Mouse (Mus musculus) forebrain, embryonic 14.5 days (tissue): Measurements from ENCODE around the gene Insl3. TPM values are rescaled to one million over a fixed set of nuclear protein-coding genes. Genes with fewer than 3 reads are reported as not detected.

Source experiments
- ATAC-seq: fragments of 200-750 bp; cut with Nextera tagmentation; 2 replicates; pipeline ENCODE4 v1.8.0; 2017; ENCODE audit warnings: mild to moderate bottlenecking, moderate library complexity
- DNase-seq: peaks from one replicate; pipeline ENCODE4 v3.0.0-alpha.2; 2015; ENCODE audit warnings: low spot score
- H3K27ac ChIP-seq: fragments of 300-500 bp; sonication (generic); 2 replicates; pipeline ENCODE4 v1.5.1; 2014; ENCODE audit warnings: low read depth, mild to moderate bottlenecking, control low read depth, low read length, moderate library complexity
- H3K27me3 ChIP-seq: fragments of 300-500 bp; sonication (generic); replicated peaks from 2 replicates; pipeline ENCODE4 v1.6.1; 2014; ENCODE audit warnings: low read length, control low read depth, mixed read lengths; ENCODE audit not compliant: control insufficient read depth, insufficient read depth
- H3K36me3 ChIP-seq: fragments of 300-500 bp; sonication (generic); 2 replicates; pipeline ENCODE4 v1.6.1; 2014; ENCODE audit warnings: low read length, control low read depth; ENCODE audit not compliant: control insufficient read depth, insufficient read depth
- H3K4me1 ChIP-seq: fragments of 300-500 bp; sonication (generic); 2 replicates; pipeline ENCODE4 v1.6.1; 2014; ENCODE audit warnings: antibody characterized with exemption, low read length, control low read depth; ENCODE audit not compliant: control insufficient read depth, insufficient read depth
- H3K4me2 ChIP-seq: fragments of 300-500 bp; sonication (generic); 2 replicates; pipeline ENCODE4 v1.6.1; 2014; ENCODE audit warnings: mild to moderate bottlenecking, control low read depth, low read length
- H3K4me3 ChIP-seq: fragments of 300-500 bp; sonication (generic); 2 replicates; pipeline ENCODE4 v1.5.1; 2014; ENCODE audit warnings: low read depth, low read length, control low read depth
- H3K9ac ChIP-seq: fragments of 300-500 bp; sonication (generic); 2 replicates; pipeline ENCODE4 v1.6.1; 2014; ENCODE audit warnings: mild to moderate bottlenecking, low read length, control low read depth, moderate library complexity
- H3K9me3 ChIP-seq: fragments of 300-500 bp; sonication (generic); replicated peaks from 2 replicates; pipeline ENCODE4 v1.6.1; 2016; ENCODE audit warnings: low read length, control low read depth, mixed read lengths; ENCODE audit not compliant: control insufficient read depth
- WGBS: fragments of 180-500 bp; shearing (Covaris S2); extraction: QIAGEN DNeasy Blood & Tissue Kit; methylation state at CpG from one replicate; pipeline ENCODE4 v1.1.7; 2014; 5-methylcytosine and 5-hydroxymethylcytosine counted together
- polyA plus RNA-seq: library from polyadenylated mRNA; unstranded; fragments of >200 nt; fragmentation: Nextera tagmentation; extraction: Ambion mirVana; gene quantifications from 2 replicates; pipeline ENCODE4 v1.2.1, GENCODE M21; 2014

Gene Insl3
- polyA plus RNA-seq, 1 experiment from 2014 or later = not detected

- peak overlapping the region; percentile 31; the same call in 1 of the 2 replicates for H3K4me2 ChIP-seq
- ATAC-seq = peak; percentile 11
- DNase-seq = no peak
These were observed 20.3 kb downstream of the Insl3 start for GRCm38 (mm10) chr8:71709134-71709799.

GRCm38 (mm10) chr8:71709800-71710446, 20.9 kb downstream of the Insl3 start:
- 0 out of 2 replicates have a peak, but pooled peaks cover 4% of the 10 kb centered on the region for H3K27me3 ChIP-seq
- ATAC-seq (peak; percentile 80), DNase-seq (peak; percentile 81)
- no peak overlapping the region for H3K27ac ChIP-seq
- H3K9ac ChIP-seq = no peak overlapping the region
- no peak overlapping the region for H3K4me3 ChIP-seq
- H3K36me3 ChIP-seq = peaks cover 34% of the 10 kb centered on the region
- H3K4me1 ChIP-seq = no peaks in the 10 kb centered on the region
- H3K4me2 ChIP-seq = peak overlapping the region; percentile 31; the same call in 1 of the 2 replicates
- H3K9me3 ChIP-seq = no peaks in the 10 kb centered on the region
- WGBS = 18% methylated on average over 25 of the region's 25 CpGs

More at GRCm38 (mm10) chr8:71709134-71709799, 20.3 kb downstream of the Insl3 start:
- H3K36me3 ChIP-seq = peaks cover 27% of the 10 kb centered on the region
- 0 out of 2 replicates have a peak, but pooled peaks cover 4% of the 10 kb centered on the region for H3K27me3 ChIP-seq
- H3K4me3 ChIP-seq = no peak overlapping the region
- no peak overlapping the region for H3K9ac ChIP-seq
- H3K9me3 ChIP-seq = no peaks in the 10 kb centered on the region
- no peak overlapping the region for H3K27ac ChIP-seq
- WGBS = 45% methylated on average over 25 of the region's 25 CpGs
- H3K4me1 ChIP-seq = no peaks in the 10 kb centered on the region

- H3K27ac ChIP-seq = no peak overlapping the region
- H3K4me2 ChIP-seq = no peak overlapping the region
- WGBS = 78% methylated on average over 2 of the region's 2 CpGs
- no peaks in the 10 kb centered on the region for H3K4me1 ChIP-seq
- H3K36me3 ChIP-seq = peaks cover 47% of the 10 kb centered on the region
- H3K9ac ChIP-seq = no peak overlapping the region
- H3K9me3 ChIP-seq = no peaks in the 10 kb centered on the region
- H3K27me3 ChIP-seq = 0 out of 2 replicates have a peak, but pooled peaks cover 4% of the 10 kb centered on the region
- no peak for DNase-seq
- H3K4me3 ChIP-seq = no peak overlapping the region
- no peak for ATAC-seq
These were observed 22.6 kb downstream of the Insl3 start for GRCm38 (mm10) chr8:71711574-71711973.

GRCm38 (mm10) chr8:71715531-71715930, 26.5 kb downstream of the Insl3 start:
- H3K36me3 ChIP-seq = peaks cover 60% of the 10 kb centered on the region
- peaks cover 22% of the 10 kb centered on the region for H3K4me1 ChIP-seq
- no peak overlapping the region for H3K27ac ChIP-seq
- 70% methylated on average over 8 of the region's 8 CpGs for WGBS
- DNase-seq (no peak), ATAC-seq (no peak)
- H3K9ac ChIP-seq = no peak overlapping the region
- no peaks in the 10 kb centered on the region for H3K9me3 ChIP-seq
- H3K4me2 ChIP-seq = no peak overlapping the region
- H3K4me3 ChIP-seq = no peak overlapping the region
- H3K27me3 ChIP-seq = no peaks in the 10 kb centered on the region

- H3K9me3 ChIP-seq = no peaks in the 10 kb centered on the region
- WGBS = 92% methylated on average over 13 of the region's 13 CpGs
- H3K9ac ChIP-seq = no peak overlapping the region
- H3K27me3 ChIP-seq = no peaks in the 10 kb centered on the region
- H3K36me3 ChIP-seq = peaks cover 51% of the 10 kb centered on the region
- peaks cover 33% of the 10 kb centered on the region for H3K4me1 ChIP-seq
- H3K4me2 ChIP-seq = no peak overlapping the region
- ATAC-seq = no peak
- no peak overlapping the region for H3K4me3 ChIP-seq
- no peak overlapping the region for H3K27ac ChIP-seq
- DNase-seq = no peak
These were observed 27.6 kb downstream of the Insl3 start for GRCm38 (mm10) chr8:71716561-71717053.

GRCm38 (mm10) chr8:71717096-71717495, 28.1 kb downstream of the Insl3 start:
- Histone ChIP-seq H3K36me3 (peaks cover 46% of the 10 kb centered on the region), H3K27ac (no peak overlapping the region)

GRCm38 (mm10) chr8:71718252-71718651, 29.2 kb downstream of the Insl3 start:
- Histone ChIP-seq H3K4me2 (no peak overlapping the region), H3K27ac (peak overlapping the region; percentile 84; the same call in 1 of the 2 replicates), H3K9me3 (no peaks in the 10 kb centered on the region), H3K36me3 (peaks cover 39% of the 10 kb centered on the region), H3K4me1 (peaks cover 33% of the 10 kb centered on the region), H3K4me3 (no peak overlapping the region), H3K27me3 (no peaks in the 10 kb centered on the region), H3K9ac (no peak overlapping the region)
- ATAC-seq (no peak), DNase-seq (no peak)
- WGBS = 32% methylated on average over 3 of the region's 3 CpGs

More at GRCm38 (mm10) chr8:71717096-71717495, 28.1 kb downstream of the Insl3 start:
- H3K9ac ChIP-seq = no peak overlapping the region
- H3K4me3 ChIP-seq = no peak overlapping the region
- H3K4me2 ChIP-seq = no peak overlapping the region
- H3K4me1 ChIP-seq = peaks cover 33% of the 10 kb centered on the region
- no peaks in the 10 kb centered on the region for H3K9me3 ChIP-seq
- DNase-seq (no peak), ATAC-seq (no peak)
- 88% methylated on average over 12 of the region's 12 CpGs for WGBS
- H3K27me3 ChIP-seq = no peaks in the 10 kb centered on the region

- Histone ChIP-seq H3K4me1 (peaks cover 33% of the 10 kb centered on the region), H3K9ac (peak overlapping the region; percentile 25; the same call in 1 of the 2 replicates)
These were observed 30.2 kb downstream of the Insl3 start for GRCm38 (mm10) chr8:71719218-71719617.

More at GRCm38 (mm10) chr8:71719218-71719617, 30.2 kb downstream of the Insl3 start:
- Histone ChIP-seq H3K36me3 (peaks cover 33% of the 10 kb centered on the region), H3K27ac (peak overlapping the region; percentile 84), H3K4me3 (no peak overlapping the region), H3K9me3 (no peaks in the 10 kb centered on the region), H3K4me2 (0 out of 2 replicates have a peak overlapping the region, but pooled peaks have one; percentile 38), H3K27me3 (no peaks in the 10 kb centered on the region)
- DNase-seq (peak; percentile 83), ATAC-seq (peak; percentile 65)
- WGBS = 23% methylated on average over 4 of the region's 4 CpGs
